Mouse (Mus musculus): ENCODE measurements at regions not wholly inside any gene's neighbourhood (a gene's known extent, or its start where the extent isn't known, plus 50 kb on each side); places are given as distances from the start of the nearest gene placed in this dataset.

GRCm38 (mm10) chr3:52881981-52882380, 135.1 kb downstream of the Cog6 start:
- no peak for TF ChIP-seq CTCF (IDR thresholded peaks at IDR 0.05; ENCODE audit: low read depth)
- no peak for TF ChIP-seq EP300 (IDR thresholded peaks at IDR 0.05; ENCODE audit: low read depth)

Data from liver, postnatal 0 days (tissue).